Mouse (Mus musculus): ENCODE results near the gene Cd244a.

Gene Cd244a

DNA sequence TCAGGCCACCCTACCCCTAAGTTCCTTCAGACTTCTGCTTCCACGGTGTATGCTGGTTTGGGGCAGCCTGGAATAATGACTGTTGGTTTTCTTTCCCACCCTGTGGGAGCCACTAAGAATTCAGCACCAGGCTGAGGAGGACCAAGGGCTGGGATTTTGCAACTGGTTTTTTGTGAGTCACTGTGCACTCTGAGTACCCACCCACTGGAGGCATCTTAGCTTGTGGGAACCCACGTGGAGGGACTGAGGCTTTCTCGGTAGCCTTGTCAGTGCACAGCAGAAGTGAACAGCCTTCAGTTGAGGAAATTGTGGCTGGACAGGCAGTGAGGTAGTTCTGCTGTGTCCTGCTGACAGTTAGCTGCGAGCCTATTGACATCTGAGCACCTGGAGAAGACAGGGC, at the start of gene Cd244a:
Gene Cd244a, plus strand, starts transcription at position 296 of the 400 bp plus-strand sequence.
- DNase-seq (ENCODE audit: low spot score in 2 of 2): no peak

GRCm38 (mm10) chr1:171513234-171513633, 45.8 kb upstream of the Cd244a start:
- no peak for DNase-seq (ENCODE audit: low spot score in 2 of 2)

- no peak for DNase-seq (ENCODE audit: low spot score in 2 of 2)
Observed at GRCm38 (mm10) chr1:171513760-171514159, 45.2 kb upstream of the Cd244a start.

DNA sequence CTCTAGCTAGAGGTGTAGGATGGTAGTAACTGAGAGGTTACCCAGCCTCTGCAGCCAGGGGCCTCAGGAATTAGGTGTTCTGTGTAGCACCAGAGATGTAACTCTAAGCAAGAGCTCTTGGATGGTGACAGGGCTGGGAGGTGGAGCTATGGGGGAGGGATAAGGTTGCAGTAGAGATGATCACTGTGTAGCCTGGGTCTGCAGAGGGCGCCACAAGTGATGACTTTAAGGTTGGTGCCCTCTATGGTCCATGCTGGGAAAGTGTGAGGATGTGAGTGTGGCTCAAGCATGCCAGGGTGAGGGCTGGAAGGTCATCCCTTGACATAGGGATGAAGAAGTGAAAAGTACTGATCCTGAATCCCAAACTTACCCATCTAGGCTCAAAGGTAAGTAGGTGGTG, 44.0 kb upstream of the Cd244a start:
- peak in 1 of 2 experiments; percentile 31 for DNase-seq (ENCODE audit: low spot score in 2 of 2)

DNA sequence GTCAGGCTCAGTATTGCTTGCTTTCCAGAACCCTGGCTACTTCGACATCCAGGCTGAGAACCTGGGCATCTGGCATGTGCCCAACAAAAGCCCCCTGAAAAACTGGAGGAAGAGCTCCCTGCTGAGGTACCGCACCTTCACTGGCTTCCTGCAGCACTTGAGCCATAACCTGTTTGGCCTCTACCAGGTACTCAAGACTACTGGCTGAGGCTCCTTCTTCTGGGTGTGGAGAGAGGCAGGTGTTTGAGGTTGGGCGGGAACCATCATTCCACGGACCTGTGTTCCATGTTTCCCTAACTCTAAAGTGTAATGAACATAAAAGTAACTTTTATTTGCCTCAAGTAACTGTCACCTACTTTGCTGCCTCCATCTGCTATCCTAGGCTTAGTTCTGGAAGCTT, 43.4 kb upstream of the Cd244a start:
- DNase-seq (ENCODE audit: low spot score in 2 of 2): no peak

- DNase-seq (ENCODE audit: low spot score in 2 of 2): no peak
Observed at GRCm38 (mm10) chr1:171531367-171531766, 27.6 kb upstream of the Cd244a start.

DNA sequence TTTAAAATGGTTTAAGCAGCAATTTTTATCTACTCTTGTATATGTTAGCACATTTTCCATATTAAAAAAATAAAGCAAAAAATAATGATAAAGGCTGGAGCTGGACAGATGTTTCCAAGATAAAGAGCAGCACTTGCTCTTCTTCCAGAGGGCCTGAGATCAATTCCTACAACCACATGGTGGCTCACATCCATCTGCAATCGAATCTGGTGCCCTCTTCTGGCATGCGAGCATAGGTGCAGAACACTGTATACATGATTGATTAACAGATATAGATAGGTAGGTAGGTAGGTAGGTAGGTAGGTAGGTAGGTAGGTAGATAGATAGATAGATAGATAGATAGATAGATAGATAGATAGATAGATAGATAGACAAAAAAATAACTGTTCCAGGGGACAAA, 26.2 kb upstream of the Cd244a start:
- DNase-seq (ENCODE audit: low spot score in 2 of 2): no peak

DNA sequence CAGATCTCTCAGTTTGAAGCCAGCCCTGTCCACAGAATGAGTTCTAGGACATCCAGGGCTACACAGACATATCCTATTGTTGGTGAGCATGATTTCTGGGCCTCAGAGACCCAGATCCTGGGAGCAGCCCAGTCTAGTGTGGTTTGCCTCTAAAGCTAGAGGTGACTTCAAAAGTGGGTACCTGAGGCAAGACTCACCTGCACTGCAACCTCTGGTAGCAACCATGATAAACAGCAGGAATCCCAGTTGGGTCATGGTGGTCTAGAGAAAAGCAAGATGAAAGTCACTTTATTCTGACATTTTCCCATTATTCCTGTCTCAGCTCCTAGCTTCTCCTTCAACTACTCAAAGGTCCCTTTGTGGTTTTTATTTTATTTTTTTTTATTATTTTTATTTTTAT, 24.4 kb upstream of the Cd244a start:
- DNase-seq (ENCODE audit: low spot score in 2 of 2): no peak

- DNase-seq (ENCODE audit: low spot score in 2 of 2): no peak
Observed at GRCm38 (mm10) chr1:171535194-171535593, 23.8 kb upstream of the Cd244a start, which contains the start of gene Itln1. Gene Itln1, minus strand, starts transcription at chr1:171535294.

DNA sequence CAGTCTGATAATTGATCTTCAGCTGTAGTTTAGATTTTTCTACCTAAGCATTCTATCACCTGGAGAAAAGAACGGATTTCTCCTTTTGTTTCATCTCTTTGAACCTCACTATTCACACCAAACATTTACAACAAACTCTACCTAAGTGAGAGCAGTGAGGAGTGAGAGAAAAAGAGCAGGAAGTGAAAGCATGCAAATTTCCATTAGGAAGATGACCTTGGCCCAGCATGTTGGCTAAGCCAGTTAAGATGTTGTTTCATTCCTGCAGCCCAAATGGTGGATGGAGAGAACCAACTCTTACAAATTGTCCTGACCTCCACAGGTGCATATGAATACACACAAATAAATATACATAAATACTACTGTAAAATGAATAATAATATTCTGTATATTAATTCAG, 18.3 kb upstream of the Cd244a start:
- DNase-seq (ENCODE audit: low spot score in 2 of 2): no peak

- DNase-seq (ENCODE audit: low spot score in 2 of 2): no peak
Observed at GRCm38 (mm10) chr1:171551326-171551725, 7.7 kb upstream of the Cd244a start.

GRCm38 (mm10) chr1:171552230-171552629, 6.8 kb upstream of the Cd244a start:
- DNase-seq (ENCODE audit: low spot score in 2 of 2): no peak

DNA sequence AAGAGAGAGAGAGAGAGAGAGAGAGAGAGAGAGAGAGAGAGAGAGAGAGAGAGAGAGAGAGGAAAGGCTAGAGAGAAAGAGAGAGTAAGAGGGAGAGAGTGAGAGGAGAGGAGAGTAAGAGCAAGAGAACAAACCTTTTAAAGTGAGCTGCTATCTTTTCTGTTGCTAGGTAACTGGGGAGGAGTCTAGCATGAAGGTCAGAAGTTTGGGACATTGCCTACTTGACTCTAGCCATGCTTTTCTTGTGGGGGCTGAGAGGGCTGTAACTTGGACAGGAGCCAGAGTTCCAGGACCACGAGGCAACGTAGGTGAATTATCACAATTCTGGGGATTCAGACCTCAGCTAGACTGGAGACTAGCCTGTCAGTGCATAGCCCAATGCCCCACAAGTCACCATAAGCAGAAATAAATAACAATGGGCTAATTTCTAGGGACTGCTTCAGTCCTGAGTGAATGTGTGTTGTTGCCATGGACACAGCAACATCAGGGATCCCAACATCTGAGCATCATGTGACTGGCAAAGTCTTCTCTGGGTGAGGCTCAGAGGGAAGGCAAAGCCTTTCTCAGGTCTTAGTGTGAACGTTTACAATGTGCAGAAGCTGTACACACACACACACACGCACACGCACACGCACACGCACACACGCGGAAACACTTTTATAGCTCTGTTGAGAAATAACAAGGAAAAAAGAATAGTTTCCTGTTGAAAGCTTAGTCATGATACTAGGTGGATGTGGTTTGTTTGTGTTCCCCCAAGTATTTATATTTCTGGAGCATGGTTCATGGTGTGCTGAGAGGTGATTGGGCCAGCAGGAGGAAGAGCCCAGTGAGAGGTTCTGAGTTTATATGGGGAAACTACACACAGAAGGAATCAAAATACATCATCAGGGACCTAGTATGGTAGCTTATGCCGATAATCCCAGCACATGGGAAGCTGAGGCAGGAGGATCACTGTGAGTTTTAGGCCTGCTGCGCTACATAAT, 5.3 kb upstream of the Cd244a start:
- DNase-seq (ENCODE audit: low spot score in 2 of 2): no peak

DNA sequence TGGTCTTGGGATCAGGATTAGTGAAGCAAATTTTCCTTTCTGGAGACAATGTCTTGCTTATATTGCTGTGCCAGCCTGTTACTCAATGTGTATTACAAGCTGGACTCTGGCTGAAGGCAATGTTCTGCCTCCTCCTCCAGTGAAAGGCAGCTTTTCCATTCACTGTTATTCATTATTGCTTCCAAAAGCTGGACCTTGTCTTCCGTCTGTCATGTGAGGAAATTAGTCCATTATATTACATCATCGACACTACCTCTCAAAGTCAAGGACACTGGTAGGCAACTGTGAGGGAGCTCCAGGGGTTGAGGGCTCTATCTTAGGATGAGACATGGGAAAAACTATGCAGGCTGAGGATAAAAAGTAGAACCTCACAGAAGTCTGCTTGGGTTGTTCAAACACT, 2.6 kb upstream of the Cd244a start:
- DNase-seq (ENCODE audit: low spot score in 2 of 2): no peak

DNA sequence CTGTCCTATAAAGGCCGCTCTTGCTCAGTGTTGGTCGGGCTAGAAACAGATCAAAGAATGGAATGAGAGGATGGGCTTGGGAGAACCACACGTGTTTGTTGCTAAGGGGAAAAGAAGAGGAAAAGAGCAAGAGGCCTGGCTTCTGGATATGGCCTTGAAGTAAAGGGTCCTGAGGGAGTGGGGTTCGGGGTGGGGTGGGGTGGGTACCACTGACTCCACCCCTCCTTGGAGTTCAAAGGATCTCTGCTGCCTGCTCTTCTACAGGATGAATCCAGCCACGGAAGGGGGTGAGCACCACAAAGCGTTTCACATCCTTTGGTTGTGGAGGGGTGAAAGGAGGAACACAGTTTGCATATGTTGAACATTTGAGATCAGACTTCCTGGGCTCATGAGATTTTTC, 586 bp upstream of the Cd244a start:
- no peak for DNase-seq (ENCODE audit: low spot score in 2 of 2)

GRCm38 (mm10) chr1:171560262-171560661, 1.3 kb downstream of the Cd244a start:
- no peak for DNase-seq (ENCODE audit: low spot score in 2 of 2)

DNA sequence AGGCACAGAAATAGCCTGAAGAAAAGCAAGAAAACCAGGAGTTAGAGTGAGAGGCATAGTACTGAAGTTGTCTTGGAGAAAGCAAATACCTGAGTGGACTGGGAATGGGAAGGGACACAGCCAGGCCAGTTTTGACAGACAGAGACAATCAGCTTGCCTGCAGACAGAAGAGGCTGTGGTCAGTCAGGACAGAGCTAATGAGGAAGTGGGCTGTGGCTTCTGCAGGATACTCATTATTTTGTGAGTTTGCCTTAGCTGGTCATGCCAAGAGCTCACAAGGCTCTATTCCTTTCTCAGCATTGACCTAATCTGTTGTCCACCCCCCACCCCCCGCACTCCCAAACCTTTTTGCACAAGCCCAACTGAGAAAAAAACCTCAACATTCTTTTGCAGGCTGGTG, 2.2 kb downstream of the Cd244a start:
- no peak for DNase-seq (ENCODE audit: low spot score in 2 of 2)

GRCm38 (mm10) chr1:171561639-171562225, 2.7 kb downstream of the Cd244a start:
- DNase-seq (ENCODE audit: low spot score in 2 of 2): no peak

GRCm38 (mm10) chr1:171563042-171563441, 4.0 kb downstream of the Cd244a start:
- no peak for DNase-seq (ENCODE audit: low spot score in 2 of 2)

GRCm38 (mm10) chr1:171564247-171564646, 5.3 kb downstream of the Cd244a start:
- peak in 1 of 2 experiments; percentile 53 for DNase-seq (ENCODE audit: low spot score in 2 of 2)

DNA sequence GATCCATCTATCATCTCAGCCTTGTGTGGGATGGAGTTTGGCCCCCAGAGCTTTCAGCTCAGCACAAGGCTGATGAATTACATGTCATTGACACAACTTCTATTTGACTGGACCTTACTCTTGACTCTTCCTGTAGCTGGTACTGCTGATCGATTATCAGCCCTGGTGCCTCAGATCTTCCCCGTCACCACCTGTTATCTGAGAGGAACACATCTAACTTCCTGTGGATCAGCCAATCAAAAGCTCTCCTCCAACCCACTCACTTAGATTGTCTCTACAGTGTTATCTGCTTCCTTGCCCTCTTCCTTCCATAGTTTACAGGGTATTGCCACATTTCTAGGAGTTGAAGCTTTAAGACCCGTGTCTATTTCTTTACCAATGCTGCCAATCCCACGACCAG, 6.9 kb downstream of the Cd244a start:
- DNase-seq (ENCODE audit: low spot score in 2 of 2): no peak

DNA sequence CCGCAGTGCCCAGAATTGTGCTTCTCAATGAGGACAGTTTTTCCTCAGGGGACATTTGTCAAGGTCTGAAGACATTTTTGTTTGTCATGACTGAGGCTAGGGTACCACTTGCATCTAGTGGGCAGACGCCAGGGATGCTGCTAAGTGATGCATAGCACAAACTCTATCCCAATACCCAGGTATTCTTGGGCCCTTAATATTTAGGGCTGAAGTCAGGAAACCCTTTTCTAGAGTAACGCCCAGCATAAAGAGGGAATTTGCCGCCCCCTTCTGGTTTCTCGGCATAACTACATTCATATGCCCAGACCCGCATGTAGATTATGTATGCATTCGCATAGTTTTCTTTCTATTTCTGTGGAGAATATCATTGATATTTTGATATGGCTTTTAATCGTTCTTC, 7.8 kb downstream of the Cd244a start:
- peak in 1 of 2 experiments; percentile 73 for DNase-seq (ENCODE audit: low spot score in 2 of 2)

GRCm38 (mm10) chr1:171568436-171568835, 9.4 kb downstream of the Cd244a start:
- DNase-seq (ENCODE audit: low spot score in 2 of 2): no peak

Measured in thymus, postnatal 10 days (tissue).